Mouse (Mus musculus): ENCODE measurements around the gene Them7.

DNA sequence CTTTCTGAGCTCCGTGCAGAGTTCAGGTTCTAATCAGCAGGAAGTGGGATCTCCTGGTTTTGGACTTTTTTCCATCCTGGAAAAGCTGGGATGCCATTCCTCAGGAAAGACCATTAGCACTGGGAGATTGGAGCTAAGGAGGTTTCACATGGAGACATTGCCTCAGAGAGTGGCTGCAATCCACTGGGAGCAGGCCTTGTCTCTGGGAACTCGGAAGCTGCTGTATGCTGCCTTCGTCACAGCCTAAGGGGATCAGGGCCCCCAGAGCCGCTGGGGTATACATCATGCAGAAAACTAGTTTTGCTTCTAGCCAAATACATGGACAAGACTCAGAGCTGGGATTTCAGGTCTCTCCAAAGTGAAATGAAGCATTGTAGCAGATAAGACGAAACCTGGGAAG lies 37.5 kb upstream of the Them7 start:
- TF ChIP-seq CTCF (IDR thresholded peaks at IDR 0.05; ENCODE audit: insufficient read depth, low read depth, low read length) = no peak
- TF ChIP-seq POLR2A (IDR thresholded peaks at IDR 0.05; ENCODE audit: insufficient read depth, low read depth, low read length) = no peak

All from olfactory bulb, adult 2 months (tissue).